Mouse (Mus musculus): ENCODE data around the gene Cdca7l. TPM values are rescaled to one million over a fixed set of nuclear protein-coding genes. Genes with fewer than 3 reads are reported as not detected.

Gene Cdca7l
- polyA plus RNA-seq, 1 experiment from 2014 or later: 35.2 TPM

DNA sequence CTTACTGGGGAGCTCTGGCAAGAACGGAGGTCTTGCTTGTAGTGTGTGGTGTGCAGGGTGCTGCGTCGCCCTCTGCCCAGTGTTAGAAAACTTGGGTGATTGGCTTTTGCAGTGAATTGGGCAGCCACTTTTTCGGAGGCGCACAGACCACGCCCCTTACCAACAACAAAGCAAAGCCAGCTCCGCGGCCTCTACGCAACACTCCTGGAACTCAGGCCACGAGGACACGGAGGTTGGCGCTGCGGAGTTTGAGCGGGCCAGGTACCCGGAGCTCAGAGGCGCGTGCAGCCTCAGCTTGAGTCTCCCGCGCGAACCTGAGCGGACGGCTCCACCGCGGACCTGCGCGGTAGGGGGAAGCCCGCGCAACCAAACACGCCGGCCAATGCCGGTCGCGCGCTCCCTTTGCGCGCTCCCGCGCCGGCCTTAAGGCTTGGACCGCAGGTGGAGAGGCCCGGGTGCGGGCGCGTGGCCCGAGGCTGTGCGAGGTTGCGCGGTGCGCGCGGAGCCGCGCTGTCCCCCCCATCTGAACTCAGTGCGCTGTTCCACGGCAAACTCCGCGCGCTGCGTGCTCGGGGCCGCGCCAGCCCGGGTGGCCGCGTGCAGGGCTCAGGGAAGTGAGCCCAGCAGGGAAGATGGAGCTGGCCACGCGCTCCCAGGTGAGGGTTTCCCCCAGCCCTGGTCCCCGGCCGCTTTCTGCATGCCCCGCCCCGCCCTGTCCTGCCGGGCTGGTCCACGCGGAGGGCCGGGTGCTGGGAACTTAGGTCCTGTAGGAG is 39.4 kb downstream of the Cdca7l start:
- peak overlapping the region; percentile 76 for H3K4me3 ChIP-seq
- no peaks in the 10 kb centered on the region for H3K36me3 ChIP-seq
- no peaks in the 10 kb centered on the region for H3K9me3 ChIP-seq (replicated peaks)
- H3K9ac ChIP-seq: peak overlapping the region; percentile 84
- under 1% methylated on average over 75 of the region's 75 CpGs for WGBS (ENCODE audit: insufficient replicate concordance)
- peak; percentile 91 for ATAC-seq
- H3K27ac ChIP-seq: peak overlapping the region; percentile 72
- peak overlapping the region; percentile 95 for H3K4me2 ChIP-seq
- peaks cover 14% of the 10 kb centered on the region for H3K4me1 ChIP-seq
- 0 out of 2 replicates have a peak, but pooled peaks cover 3% of the 10 kb centered on the region for H3K27me3 ChIP-seq (replicated peaks)

- Histone ChIP-seq H3K27me3 (replicated peaks) (no peaks in the 10 kb centered on the region), H3K9me3 (replicated peaks) (no peaks in the 10 kb centered on the region), H3K4me1 (peaks cover 14% of the 10 kb centered on the region), H3K4me3 (peak overlapping the region; percentile 76), H3K4me2 (peak overlapping the region; percentile 95), H3K36me3 (0 out of 2 replicates have a peak, but pooled peaks cover 3% of the 10 kb centered on the region), H3K9ac (peak overlapping the region; percentile 84), H3K27ac (peak overlapping the region; percentile 72)
- peak; percentile 62; the same call in 1 of the 2 replicates for ATAC-seq
- WGBS (ENCODE audit: insufficient replicate concordance): 2% methylated on average over 15 of the region's 15 CpGs
These were observed 40.0 kb downstream of the Cdca7l start for GRCm38 (mm10) chr12:117844075-117844408.

GRCm38 (mm10) chr12:117844917-117845316 is 40.8 kb downstream of the Cdca7l start:
- Histone ChIP-seq H3K9ac (peak overlapping the region; percentile 84), H3K4me1 (peaks cover 14% of the 10 kb centered on the region), H3K36me3 (0 out of 2 replicates have a peak, but pooled peaks cover 3% of the 10 kb centered on the region), H3K27me3 (replicated peaks) (no peaks in the 10 kb centered on the region), H3K4me2 (peak overlapping the region; percentile 95), H3K9me3 (replicated peaks) (no peaks in the 10 kb centered on the region), H3K27ac (no peak overlapping the region), H3K4me3 (peak overlapping the region; percentile 76)
- 28% methylated on average over 2 of the region's 2 CpGs for WGBS (ENCODE audit: insufficient replicate concordance)
- ATAC-seq: no peak

DNA sequence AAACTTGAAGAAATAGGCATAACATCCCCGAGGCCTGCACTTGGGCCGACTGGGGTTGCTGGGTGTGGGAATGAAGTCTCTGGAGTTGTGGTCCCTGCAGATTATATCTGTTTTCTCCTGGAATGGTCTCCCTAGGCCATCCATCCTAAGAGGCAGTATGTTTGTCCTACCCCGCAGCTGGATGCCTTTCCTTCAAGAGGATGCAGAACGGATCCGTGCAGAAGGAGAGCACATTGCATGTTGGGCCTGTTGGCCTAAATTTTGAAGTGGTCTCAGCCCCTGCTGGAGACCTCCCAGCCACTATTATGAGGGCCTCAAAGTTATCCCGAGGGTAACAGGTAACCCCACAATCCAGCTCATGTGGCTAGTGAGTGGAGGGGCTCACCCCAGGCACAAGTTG is 44.5 kb downstream of the Cdca7l start:
- Histone ChIP-seq H3K4me1 (peaks cover 16% of the 10 kb centered on the region), H3K27ac (no peak overlapping the region), H3K9me3 (replicated peaks) (no peaks in the 10 kb centered on the region), H3K4me2 (no peak overlapping the region), H3K27me3 (replicated peaks) (no peaks in the 10 kb centered on the region), H3K4me3 (no peak overlapping the region), H3K9ac (no peak overlapping the region), H3K36me3 (peaks cover 18% of the 10 kb centered on the region)
- WGBS (ENCODE audit: insufficient replicate concordance): 81% methylated on average over 6 of the region's 6 CpGs
- ATAC-seq: no peak

GRCm38 (mm10) chr12:117850472-117850871 is 46.4 kb downstream of the Cdca7l start:
- no peak for ATAC-seq
- Histone ChIP-seq H3K4me1 (peaks cover 6% of the 10 kb centered on the region), H3K27ac (no peak overlapping the region), H3K4me2 (no peak overlapping the region), H3K9me3 (replicated peaks) (no peaks in the 10 kb centered on the region), H3K27me3 (replicated peaks) (no peaks in the 10 kb centered on the region), H3K36me3 (peaks cover 18% of the 10 kb centered on the region), H3K9ac (no peak overlapping the region), H3K4me3 (no peak overlapping the region)
- WGBS (ENCODE audit: insufficient replicate concordance): 80% methylated on average over 10 of the region's 10 CpGs

DNA sequence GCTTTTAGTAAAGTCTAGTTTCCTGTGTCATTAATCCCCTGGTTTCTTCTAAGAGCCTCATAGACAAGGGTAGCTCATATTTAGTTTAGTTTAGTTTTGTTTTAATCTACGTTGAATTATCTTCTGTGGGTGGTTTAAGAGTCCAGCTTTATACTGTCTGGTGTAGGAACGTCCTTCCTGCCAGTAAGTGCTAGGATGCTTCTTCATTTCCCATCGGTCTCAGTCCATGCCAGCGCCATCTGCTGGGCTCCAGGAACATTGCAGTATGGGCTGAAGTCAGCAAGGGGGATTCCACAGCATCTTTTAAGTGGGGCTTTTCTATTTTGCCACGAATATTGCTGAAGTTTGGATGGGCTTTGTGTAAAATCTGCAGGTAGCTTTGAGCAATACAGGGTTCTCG is 49.2 kb downstream of the Cdca7l start:
- peak; percentile 34; the same call in 1 of the 2 replicates for ATAC-seq

GRCm38 (mm10) chr12:117857023-117857422 is 52.9 kb downstream of the Cdca7l start:
- no peaks in the 10 kb centered on the region for H3K27me3 ChIP-seq (replicated peaks)
- H3K4me1 ChIP-seq: no peaks in the 10 kb centered on the region
- H3K4me3 ChIP-seq: no peak overlapping the region
- H3K4me2 ChIP-seq: no peak overlapping the region
- H3K9me3 ChIP-seq (replicated peaks): no peaks in the 10 kb centered on the region
- no peak for ATAC-seq
- no peak overlapping the region for H3K9ac ChIP-seq
- 74% methylated on average over 9 of the region's 9 CpGs for WGBS (ENCODE audit: insufficient replicate concordance)
- no peak overlapping the region for H3K27ac ChIP-seq
- peaks cover 3% of the 10 kb centered on the region; the same call in 1 of the 2 replicates for H3K36me3 ChIP-seq

More for the DNA sequence above, 49.2 kb downstream of the Cdca7l start:
- no peak overlapping the region for H3K9ac ChIP-seq
- 24% methylated on average over 6 of the region's 6 CpGs for WGBS (ENCODE audit: insufficient replicate concordance)
- H3K27me3 ChIP-seq (replicated peaks): no peaks in the 10 kb centered on the region
- H3K9me3 ChIP-seq (replicated peaks): no peaks in the 10 kb centered on the region
- H3K4me3 ChIP-seq: no peak overlapping the region
- no peak overlapping the region for H3K4me2 ChIP-seq
- peaks cover 18% of the 10 kb centered on the region for H3K36me3 ChIP-seq
- no peak overlapping the region for H3K27ac ChIP-seq
- H3K4me1 ChIP-seq: peaks cover 6% of the 10 kb centered on the region

DNA sequence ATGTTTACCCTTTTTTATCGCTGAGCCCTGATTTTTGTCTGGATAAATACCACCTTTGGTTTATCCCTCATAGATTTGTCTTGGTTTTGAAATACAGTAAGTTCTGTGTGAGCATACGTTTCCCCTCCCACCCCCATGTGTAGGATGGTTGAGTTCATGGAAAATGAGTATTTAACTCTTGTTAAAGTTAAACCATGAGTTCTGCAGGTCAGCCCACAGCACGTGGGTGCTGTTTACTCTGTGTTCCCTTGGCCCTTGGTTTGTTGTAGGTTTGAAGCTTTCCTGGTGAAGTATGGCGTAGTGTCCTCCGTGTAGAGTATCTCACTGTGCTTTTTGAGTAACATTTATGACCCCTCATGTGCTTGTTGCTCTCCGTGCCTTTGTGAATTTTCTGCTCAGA is 53.8 kb downstream of the Cdca7l start:
- 77% methylated on average over 6 of the region's 6 CpGs for WGBS (ENCODE audit: insufficient replicate concordance)
- Histone ChIP-seq H3K9ac (no peak overlapping the region), H3K4me2 (no peak overlapping the region), H3K27me3 (replicated peaks) (no peaks in the 10 kb centered on the region), H3K27ac (no peak overlapping the region), H3K4me1 (0 out of 2 replicates have a peak, but pooled peaks cover 4% of the 10 kb centered on the region), H3K9me3 (replicated peaks) (no peaks in the 10 kb centered on the region), H3K4me3 (no peak overlapping the region), H3K36me3 (peaks cover 3% of the 10 kb centered on the region; the same call in 1 of the 2 replicates)
- ATAC-seq: no peak

GRCm38 (mm10) chr12:117860840-117861239 is 56.8 kb downstream of the Cdca7l start:
- Histone ChIP-seq H3K27ac (no peak overlapping the region), H3K4me2 (no peak overlapping the region), H3K9ac (no peak overlapping the region), H3K4me3 (no peak overlapping the region), H3K4me1 (0 out of 2 replicates have a peak, but pooled peaks cover 4% of the 10 kb centered on the region), H3K36me3 (peaks cover 19% of the 10 kb centered on the region), H3K27me3 (replicated peaks) (no peaks in the 10 kb centered on the region), H3K9me3 (replicated peaks) (no peaks in the 10 kb centered on the region)
- ATAC-seq: no peak
- WGBS (ENCODE audit: insufficient replicate concordance): 66% methylated on average over 7 of the region's 7 CpGs

DNA sequence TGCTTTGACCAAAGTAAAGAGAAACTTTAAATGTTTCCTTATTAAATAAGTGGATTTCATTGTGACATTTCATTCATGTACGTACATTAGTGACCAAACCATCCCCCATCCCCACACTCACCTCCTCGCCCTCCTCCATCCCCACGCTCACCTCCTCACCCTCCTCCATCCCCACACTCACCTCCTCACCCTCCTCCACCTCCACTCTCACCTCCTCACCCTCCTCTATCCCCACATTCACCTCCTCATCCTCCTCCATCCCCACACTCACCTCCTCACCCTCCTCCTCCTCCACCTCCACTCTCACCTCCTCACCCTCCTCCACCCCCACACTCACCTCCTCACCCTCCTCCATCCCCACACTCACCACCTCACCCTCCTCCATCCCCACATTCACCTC is 57.2 kb downstream of the Cdca7l start:
- H3K9me3 ChIP-seq (replicated peaks): no peaks in the 10 kb centered on the region
- no peak overlapping the region for H3K27ac ChIP-seq
- H3K4me1 ChIP-seq: 0 out of 2 replicates have a peak, but pooled peaks cover 4% of the 10 kb centered on the region
- ATAC-seq: no peak
- H3K27me3 ChIP-seq (replicated peaks): no peaks in the 10 kb centered on the region
- 60% methylated on average over 3 of the region's 3 CpGs for WGBS (ENCODE audit: insufficient replicate concordance)
- peaks cover 22% of the 10 kb centered on the region for H3K36me3 ChIP-seq
- no peak overlapping the region for H3K9ac ChIP-seq
- H3K4me3 ChIP-seq: no peak overlapping the region
- no peak overlapping the region for H3K4me2 ChIP-seq

- no peak for ATAC-seq
- Histone ChIP-seq H3K9me3 (replicated peaks) (no peaks in the 10 kb centered on the region), H3K27ac (no peak overlapping the region), H3K4me3 (no peak overlapping the region), H3K4me1 (0 out of 2 replicates have a peak, but pooled peaks cover 4% of the 10 kb centered on the region), H3K36me3 (peaks cover 36% of the 10 kb centered on the region), H3K4me2 (no peak overlapping the region), H3K9ac (no peak overlapping the region), H3K27me3 (replicated peaks) (no peaks in the 10 kb centered on the region)
- WGBS (ENCODE audit: insufficient replicate concordance): 33% methylated on average over 5 of the region's 5 CpGs
These were observed 58.6 kb downstream of the Cdca7l start for GRCm38 (mm10) chr12:117862655-117863054.

DNA sequence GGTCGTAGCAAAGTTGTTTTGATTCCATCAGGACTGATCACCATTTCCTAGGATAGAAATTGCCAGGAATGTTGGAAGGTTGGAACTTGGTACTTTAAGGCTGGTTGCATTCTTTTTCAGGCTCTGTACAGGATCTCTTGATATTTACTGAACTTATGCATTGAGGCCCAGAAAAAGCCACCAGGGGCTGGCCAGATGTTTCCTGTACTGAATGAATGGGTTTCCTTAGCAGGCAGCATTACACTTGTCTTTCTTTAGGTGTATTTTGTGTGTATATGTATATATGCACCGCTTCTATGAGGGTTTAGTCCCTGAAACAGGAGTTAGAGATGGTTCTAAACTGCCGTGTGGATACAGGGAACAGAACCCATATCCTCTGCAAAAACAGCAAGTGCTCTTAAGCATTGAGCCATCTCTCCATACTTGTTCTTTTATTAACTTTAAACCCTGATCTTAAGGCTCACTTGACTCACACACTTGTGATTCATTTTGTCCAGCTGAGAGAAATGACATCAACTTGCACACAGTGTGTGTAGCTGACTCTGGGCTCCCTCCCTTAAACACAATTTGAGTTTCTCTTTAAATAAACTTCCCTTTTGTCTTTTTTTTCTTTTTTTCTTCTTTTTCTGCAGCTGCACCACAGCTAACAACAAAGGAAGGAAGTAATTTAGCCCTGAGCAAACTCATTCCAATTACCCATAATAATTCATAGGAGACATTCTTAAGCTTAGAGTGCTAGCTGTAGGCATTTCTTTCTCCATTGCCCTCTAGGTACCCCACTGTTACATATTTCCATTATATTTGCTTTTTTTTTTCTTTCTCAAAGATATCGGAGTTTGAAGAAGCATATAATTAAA is 63.8 kb downstream of the Cdca7l start:
- Histone ChIP-seq H3K36me3 (peaks cover 81% of the 10 kb centered on the region), H3K4me3 (no peak overlapping the region), H3K4me1 (no peaks in the 10 kb centered on the region), H3K4me2 (no peak overlapping the region), H3K9ac (no peak overlapping the region), H3K9me3 (replicated peaks) (no peaks in the 10 kb centered on the region), H3K27me3 (replicated peaks) (no peaks in the 10 kb centered on the region), H3K27ac (no peak overlapping the region)
- no peak for ATAC-seq
- 73% methylated on average over 4 of the region's 4 CpGs for WGBS (ENCODE audit: insufficient replicate concordance)

All from liver, embryonic 12.5 days (tissue).